Mouse (Mus musculus) kidney, embryonic 15.5 days (tissue): ENCODE data around the gene Slc22a18. TPM values are rescaled to one million over a fixed set of nuclear protein-coding genes. Genes with fewer than 3 reads are reported as not detected.
A peak's percentile ranks its signal among the peaks of the same experiment; 100 is the strongest.

ENCODE experiments used
- ATAC-seq: fragments of 200-750 bp; cut with Nextera tagmentation; replicated peaks from 2 replicates; pipeline ENCODE4 v1.8.0; 2017; ENCODE audit warnings: moderate TSS enrichment; ENCODE audit not compliant: low FRiP score
- H3K27ac ChIP-seq: fragments of 300-500 bp; sonication (generic); 2 replicates; pipeline ENCODE4 v1.5.1; 2015; ENCODE audit warnings: mild to moderate bottlenecking, inconsistent platforms
- H3K27me3 ChIP-seq: fragments of 300-500 bp; sonication (generic); 2 replicates; pipeline ENCODE4 v1.6.1; 2015; ENCODE audit warnings: inconsistent platforms
- H3K36me3 ChIP-seq: fragments of 300-500 bp; sonication (generic); 2 replicates; pipeline ENCODE4 v1.6.1; 2015; ENCODE audit warnings: inconsistent platforms
- H3K4me1 ChIP-seq: fragments of 300-500 bp; sonication (generic); 2 replicates; pipeline ENCODE4 v1.6.1; 2015; ENCODE audit warnings: inconsistent platforms
- H3K4me2 ChIP-seq: fragments of 300-500 bp; sonication (generic); 2 replicates; pipeline ENCODE4 v1.6.1; 2015; ENCODE audit warnings: moderate library complexity, mild to moderate bottlenecking, inconsistent platforms
- H3K4me3 ChIP-seq: fragments of 300-500 bp; sonication (generic); replicated peaks from 2 replicates; pipeline ENCODE4 v1.5.1; 2015; ENCODE audit warnings: mild to moderate bottlenecking, inconsistent platforms
- H3K9ac ChIP-seq: fragments of 300-500 bp; sonication (generic); 2 replicates; pipeline ENCODE4 v1.6.1; 2015; ENCODE audit warnings: mild to moderate bottlenecking, inconsistent platforms
- H3K9me3 ChIP-seq: fragments of 300-500 bp; sonication (generic); replicated peaks from 2 replicates; pipeline ENCODE4 v1.6.1; 2016; ENCODE audit warnings: inconsistent platforms
- WGBS: fragments of 180-500 bp; shearing (Covaris S2); methylation state at CpG from one replicate; pipeline ENCODE4 v1.1.7; 2015; ENCODE audit warnings: mixed read lengths; 5-methylcytosine and 5-hydroxymethylcytosine counted together
- polyA plus RNA-seq: library from polyadenylated mRNA; unstranded; fragments of >200 nt; fragmentation: Nextera tagmentation; extraction: Ambion mirVana; gene quantifications from 2 replicates; pipeline ENCODE4 v1.2.1, GENCODE M21; 2015

Slc22a18 gene
- polyA plus RNA-seq, 1 experiment from 2014 or later = 4.5 TPM

- 26% methylated on average over 56 of the region's 56 CpGs for WGBS
Observed at GRCm38 (mm10) chr7:143464811-143465560, 8.6 kb upstream of the Slc22a18 start.

DNA sequence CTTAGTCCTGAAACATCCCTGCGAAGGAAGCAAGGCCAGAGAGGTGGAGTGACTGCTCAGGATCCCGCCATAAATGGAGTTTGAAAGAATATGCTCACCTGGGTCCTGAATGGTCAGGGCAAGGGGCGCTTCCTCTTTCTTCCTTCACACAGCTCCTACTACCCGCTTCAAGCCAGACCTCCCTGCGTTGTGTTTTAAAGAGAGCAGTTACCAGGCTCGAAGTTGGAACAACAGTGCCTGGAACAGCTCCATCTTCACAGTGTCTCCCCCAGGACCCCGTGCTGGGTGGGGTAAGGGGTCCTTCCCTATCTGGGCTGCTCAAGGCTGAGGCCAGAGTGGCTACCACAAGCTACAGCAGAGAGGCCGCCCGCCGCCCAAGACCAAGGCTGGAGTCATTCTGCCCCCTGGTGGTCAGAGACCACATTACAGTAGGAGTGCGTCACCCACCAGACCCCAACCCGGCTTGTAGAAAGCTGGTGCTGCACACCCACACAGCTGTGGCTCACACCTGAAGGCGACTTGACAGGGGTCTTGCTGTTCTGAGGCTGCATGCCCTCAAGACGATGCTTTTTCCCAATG is 7.3 kb upstream of the Slc22a18 start:
- no peak overlapping the region for H3K9ac ChIP-seq
- H3K9me3 ChIP-seq = peaks cover 4% of the 10 kb centered on the region; the same call in 1 of the 2 replicates
- ATAC-seq = no peak
- no peaks in the 10 kb centered on the region for H3K36me3 ChIP-seq
- no peak overlapping the region for H3K27ac ChIP-seq
- H3K4me2 ChIP-seq = no peak overlapping the region
- WGBS = 37% methylated on average over 14 of the region's 14 CpGs
- H3K27me3 ChIP-seq = 0 out of 2 replicates have a peak, but pooled peaks cover 5% of the 10 kb centered on the region
- no peak overlapping the region for H3K4me3 ChIP-seq
- H3K4me1 ChIP-seq = peaks cover 51% of the 10 kb centered on the region

More at GRCm38 (mm10) chr7:143464811-143465560, 8.6 kb upstream of the Slc22a18 start:
- Histone ChIP-seq H3K9me3 (peaks cover 16% of the 10 kb centered on the region), H3K9ac (peak overlapping the region; percentile 37), H3K4me3 (peak overlapping the region; percentile 39), H3K27ac (peak overlapping the region; percentile 59), H3K36me3 (no peaks in the 10 kb centered on the region), H3K4me1 (peaks cover 55% of the 10 kb centered on the region), H3K4me2 (peak overlapping the region; percentile 71), H3K27me3 (0 out of 2 replicates have a peak, but pooled peaks cover 5% of the 10 kb centered on the region)
- ATAC-seq = 0 out of 2 replicates have a peak, but pooled peaks have one; percentile 16

DNA sequence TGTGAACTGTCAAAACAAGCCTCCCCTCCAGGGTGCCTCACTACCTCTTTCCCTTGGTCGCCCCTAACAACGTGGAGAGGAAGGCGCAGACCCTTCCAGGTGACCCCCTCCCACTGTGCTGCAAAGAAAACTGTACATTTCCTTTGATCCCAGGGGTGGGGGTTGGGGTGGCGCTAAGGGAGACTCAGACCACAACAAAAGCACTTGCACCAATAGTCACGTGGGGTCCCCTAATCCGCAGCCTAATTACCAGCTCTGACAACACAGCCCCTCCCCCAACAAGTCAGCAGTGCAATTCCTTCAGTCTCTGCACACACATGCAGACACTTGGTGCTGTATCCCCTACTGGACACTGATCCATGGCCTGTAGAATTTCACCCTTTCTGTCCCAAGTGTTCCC is 5.8 kb upstream of the Slc22a18 start:
- H3K36me3 ChIP-seq = no peaks in the 10 kb centered on the region
- ATAC-seq = no peak

DNA sequence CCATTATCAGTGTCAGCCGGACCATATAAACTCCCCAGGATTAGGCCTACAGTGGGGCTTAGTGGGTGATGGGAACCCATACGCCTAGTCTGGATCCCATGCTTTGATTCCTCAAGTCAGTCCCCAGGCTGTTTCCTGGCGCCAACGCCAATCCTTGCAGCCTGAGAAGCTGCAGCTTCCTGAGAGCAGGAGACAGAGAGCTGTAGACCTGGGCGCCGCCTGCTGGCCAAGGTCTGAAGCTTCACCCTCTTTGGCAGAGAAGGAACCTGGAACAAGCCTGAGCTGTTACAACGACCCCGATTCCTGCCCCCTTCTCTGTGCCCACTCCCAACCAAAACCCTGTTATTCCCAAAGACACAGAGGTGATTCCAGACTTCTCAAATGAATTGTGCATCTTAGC is 3.6 kb upstream of the Slc22a18 start:
- ATAC-seq = 0 out of 2 replicates have a peak, but pooled peaks have one; percentile 6
- Histone ChIP-seq H3K27ac (no peak overlapping the region), H3K4me3 (no peak overlapping the region), H3K9ac (no peak overlapping the region), H3K27me3 (0 out of 2 replicates have a peak, but pooled peaks cover 5% of the 10 kb centered on the region), H3K36me3 (no peaks in the 10 kb centered on the region), H3K4me2 (no peak overlapping the region), H3K4me1 (peaks cover 41% of the 10 kb centered on the region), H3K9me3 (no peaks in the 10 kb centered on the region)
- 17% methylated on average over 8 of the region's 8 CpGs for WGBS

More for the DNA sequence above, 5.8 kb upstream of the Slc22a18 start:
- 15% methylated on average over 6 of the region's 6 CpGs for WGBS
- Histone ChIP-seq H3K27ac (no peak overlapping the region), H3K27me3 (0 out of 2 replicates have a peak, but pooled peaks cover 5% of the 10 kb centered on the region), H3K9ac (no peak overlapping the region), H3K4me2 (no peak overlapping the region), H3K4me1 (peaks cover 42% of the 10 kb centered on the region), H3K4me3 (no peak overlapping the region), H3K9me3 (no peaks in the 10 kb centered on the region)

DNA sequence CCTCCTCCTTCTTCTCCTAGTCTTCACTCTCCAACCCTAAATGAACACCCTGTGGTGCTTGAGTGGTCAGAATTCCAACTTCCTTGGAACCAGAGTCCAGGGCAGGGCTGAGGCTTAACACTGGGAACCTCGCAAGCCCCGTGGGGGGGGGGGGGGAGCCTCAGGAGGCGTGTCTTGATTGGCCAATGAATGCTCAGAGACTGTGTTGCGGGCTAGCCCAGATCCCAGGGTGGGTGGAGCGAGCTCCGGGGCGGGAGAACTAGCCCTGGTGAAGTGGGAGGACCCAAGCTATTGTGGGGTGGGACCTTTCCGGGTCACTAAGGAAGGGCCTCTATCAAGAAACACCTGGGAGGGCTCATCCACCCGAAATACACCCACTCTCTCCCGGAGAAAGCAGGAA is 1.3 kb downstream of the Slc22a18 start:
- H3K4me1 ChIP-seq = peaks cover 19% of the 10 kb centered on the region; the same call in 1 of the 2 replicates
- no peak overlapping the region for H3K9ac ChIP-seq
- no peaks in the 10 kb centered on the region for H3K36me3 ChIP-seq
- no peaks in the 10 kb centered on the region for H3K27me3 ChIP-seq
- H3K27ac ChIP-seq = no peak overlapping the region
- 0 out of 2 replicates have a peak overlapping the region, but pooled peaks have one; percentile 34 for H3K4me2 ChIP-seq
- peak; percentile 52; the same call in 1 of the 2 replicates for ATAC-seq
- no peak overlapping the region for H3K4me3 ChIP-seq
- H3K9me3 ChIP-seq = no peaks in the 10 kb centered on the region
- 26% methylated on average over 10 of the region's 10 CpGs for WGBS

- H3K4me2 ChIP-seq = no peak overlapping the region
- H3K36me3 ChIP-seq = no peaks in the 10 kb centered on the region
- no peaks in the 10 kb centered on the region for H3K9me3 ChIP-seq
- no peak for ATAC-seq
- H3K27ac ChIP-seq = no peak overlapping the region
- H3K4me3 ChIP-seq = no peak overlapping the region
- peaks cover 18% of the 10 kb centered on the region; the same call in 1 of the 2 replicates for H3K4me1 ChIP-seq
- WGBS = 69% methylated on average over 11 of the region's 11 CpGs
- H3K27me3 ChIP-seq = 0 out of 2 replicates have a peak, but pooled peaks cover under 1% of the 10 kb centered on the region
- H3K9ac ChIP-seq = no peak overlapping the region
Observed at GRCm38 (mm10) chr7:143475876-143476275, 2.3 kb downstream of the Slc22a18 start.

DNA sequence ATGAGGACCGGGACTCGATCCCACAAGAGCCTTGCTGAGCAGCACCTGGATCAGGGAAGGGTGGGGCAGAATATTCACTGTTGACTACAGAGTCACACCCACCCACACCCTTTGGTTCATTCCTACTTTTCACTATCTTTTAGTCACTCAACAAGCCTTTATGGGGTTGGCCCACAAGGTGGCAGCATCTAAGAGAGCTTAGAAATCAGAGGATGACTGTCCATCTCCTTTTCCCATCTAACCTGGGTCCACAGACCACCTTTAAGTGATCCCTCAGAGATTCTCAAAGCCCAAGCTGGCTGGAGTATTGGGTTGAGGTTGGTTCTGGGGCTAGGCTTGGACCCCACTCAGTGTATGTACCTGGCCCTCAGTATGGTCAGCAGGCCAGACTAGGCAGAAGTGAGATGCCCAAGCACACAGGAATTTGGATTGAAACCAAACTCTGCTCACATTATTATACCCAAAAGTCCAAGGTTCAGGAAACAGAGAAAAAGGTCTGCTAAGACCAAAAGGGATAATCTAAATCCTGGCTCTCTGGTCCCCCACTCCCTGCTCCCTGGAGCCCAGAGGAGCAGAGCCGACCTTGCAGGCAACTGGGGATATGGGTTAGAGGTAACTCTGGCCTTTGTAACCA is 3.3 kb downstream of the Slc22a18 start:
- no peak for ATAC-seq
- no peaks in the 10 kb centered on the region for H3K9me3 ChIP-seq
- H3K9ac ChIP-seq = no peak overlapping the region
- peaks cover 18% of the 10 kb centered on the region; the same call in 1 of the 2 replicates for H3K4me1 ChIP-seq
- 0 out of 2 replicates have a peak, but pooled peaks cover 4% of the 10 kb centered on the region for H3K27me3 ChIP-seq
- 81% methylated on average over 3 of the region's 3 CpGs for WGBS
- H3K27ac ChIP-seq = no peak overlapping the region
- H3K36me3 ChIP-seq = no peaks in the 10 kb centered on the region
- no peak overlapping the region for H3K4me3 ChIP-seq
- H3K4me2 ChIP-seq = no peak overlapping the region

GRCm38 (mm10) chr7:143477800-143478199 is 4.3 kb downstream of the Slc22a18 start:
- 85% methylated on average over 5 of the region's 5 CpGs for WGBS
- no peaks in the 10 kb centered on the region for H3K36me3 ChIP-seq
- H3K9ac ChIP-seq = no peak overlapping the region
- H3K27me3 ChIP-seq = 0 out of 2 replicates have a peak, but pooled peaks cover 4% of the 10 kb centered on the region
- peaks cover 23% of the 10 kb centered on the region for H3K4me1 ChIP-seq
- H3K4me2 ChIP-seq = no peak overlapping the region
- no peak overlapping the region for H3K4me3 ChIP-seq
- no peak for ATAC-seq
- no peak overlapping the region for H3K27ac ChIP-seq
- no peaks in the 10 kb centered on the region for H3K9me3 ChIP-seq

DNA sequence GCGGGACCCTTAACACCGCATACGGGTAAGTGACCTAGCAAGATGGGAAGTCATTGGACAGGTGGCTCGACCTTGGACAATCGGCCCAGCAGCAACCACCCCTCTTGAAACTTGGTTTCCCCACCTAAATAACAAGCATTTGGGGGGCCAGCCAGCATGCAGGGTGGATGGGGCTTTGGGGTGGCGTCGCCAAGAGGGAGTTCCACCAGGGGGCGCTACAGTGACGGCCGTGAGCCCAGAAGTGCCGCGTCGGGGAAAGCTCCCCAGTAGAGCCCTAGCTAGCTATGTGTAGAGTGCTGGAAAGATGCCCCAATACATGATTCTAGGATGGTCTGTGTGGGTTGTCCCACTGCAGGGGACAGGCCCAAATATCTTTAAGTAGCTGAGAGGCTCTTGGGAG is 7.0 kb downstream of the Slc22a18 start:
- no peak for ATAC-seq
- H3K9ac ChIP-seq = no peak overlapping the region
- H3K4me3 ChIP-seq = no peak overlapping the region
- H3K4me1 ChIP-seq = peaks cover 6% of the 10 kb centered on the region
- H3K27ac ChIP-seq = no peak overlapping the region
- WGBS = 35% methylated on average over 13 of the region's 13 CpGs
- H3K27me3 ChIP-seq = 0 out of 2 replicates have a peak, but pooled peaks cover 4% of the 10 kb centered on the region
- H3K4me2 ChIP-seq = no peak overlapping the region
- H3K36me3 ChIP-seq = no peaks in the 10 kb centered on the region
- H3K9me3 ChIP-seq = no peaks in the 10 kb centered on the region

- no peak for ATAC-seq
- Histone ChIP-seq H3K4me1 (peaks cover 6% of the 10 kb centered on the region), H3K9ac (no peak overlapping the region), H3K27ac (no peak overlapping the region), H3K27me3 (0 out of 2 replicates have a peak, but pooled peaks cover 4% of the 10 kb centered on the region), H3K4me3 (no peak overlapping the region), H3K9me3 (no peaks in the 10 kb centered on the region), H3K36me3 (no peaks in the 10 kb centered on the region), H3K4me2 (no peak overlapping the region)
- 43% methylated on average over 5 of the region's 5 CpGs for WGBS
Observed at GRCm38 (mm10) chr7:143481806-143482387, 8.4 kb downstream of the Slc22a18 start.

DNA sequence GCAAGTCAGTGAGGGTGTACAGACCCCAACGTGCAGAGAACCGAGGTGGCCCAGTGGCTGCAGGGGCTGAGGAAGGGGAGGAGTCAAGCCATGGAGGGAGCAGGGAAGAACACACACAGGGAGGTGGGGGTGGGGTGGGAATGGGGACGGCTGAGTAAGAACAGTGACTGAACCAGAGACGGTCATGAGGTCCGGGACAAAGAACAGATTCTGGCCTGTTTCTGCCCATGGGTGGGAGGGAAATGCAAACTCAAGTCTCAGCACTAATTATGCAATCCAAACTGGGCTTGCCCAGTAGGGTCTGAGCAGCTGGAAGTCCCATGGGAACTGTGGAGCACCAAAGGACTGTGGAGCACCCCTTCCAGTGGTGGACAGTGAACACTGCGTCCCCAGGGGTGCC is 9.0 kb downstream of the Slc22a18 start:
- Histone ChIP-seq H3K9ac (no peak overlapping the region), H3K27ac (no peak overlapping the region), H3K4me1 (peaks cover 6% of the 10 kb centered on the region), H3K9me3 (no peaks in the 10 kb centered on the region), H3K4me3 (no peak overlapping the region), H3K36me3 (no peaks in the 10 kb centered on the region), H3K4me2 (no peak overlapping the region), H3K27me3 (0 out of 2 replicates have a peak, but pooled peaks cover 4% of the 10 kb centered on the region)
- ATAC-seq = peak; percentile 53; the same call in 1 of the 2 replicates
- WGBS = 16% methylated on average over 6 of the region's 6 CpGs
